Mouse (Mus musculus) left cerebral cortex, postnatal 36 days (tissue): ENCODE measurements around the gene C1ql4. TPM values are rescaled to one million over a fixed set of nuclear protein-coding genes. Genes with fewer than 3 reads are reported as not detected.

ENCODE experiments used
- DNase-seq, 2 experiments: peaks; one replicate each; pipeline ENCODE4 v3.0.0; 2021 to 2022; ENCODE audit warnings: low spot score in 2 of 2, mixed read lengths in 1 of 2
- intact Hi-C: fragments of 180-260 bp; cut with DNase I; formaldehyde crosslinking; loops from one replicate; pipeline ENCODE4 v1.15.1; 2025
- total RNA-seq, 2 experiments: library from RNA; stranded (reverse); gene quantifications; 2 replicates each; pipeline ENCODE4 v1.2.3; 2021

The C1ql4 gene
- total RNA-seq, 2 experiments from 2014 or later = not detected

- intact Hi-C loops = no loop called here
- DNase-seq = no peak
Measured at GRCm38 (mm10) chr15:99099984-99100383, 12.4 kb upstream of the C1ql4 start.

GRCm38 (mm10) chr15:99099139-99099556 is 11.5 kb upstream of the C1ql4 start:
- DNase-seq = no peak
- intact Hi-C loops = no loop called here

- intact Hi-C loops = no loop called here
- no peak for DNase-seq
Measured at GRCm38 (mm10) chr15:99098493-99098861, 10.9 kb upstream of the C1ql4 start.

- intact Hi-C loops = no loop called here
- DNase-seq = no peak
Measured at GRCm38 (mm10) chr15:99097840-99098492, 10.3 kb upstream of the C1ql4 start.

- DNase-seq = no peak
- intact Hi-C loops = no loop called here
Measured at GRCm38 (mm10) chr15:99096831-99097500, 9.3 kb upstream of the C1ql4 start.

- intact Hi-C loops = no loop called here
- no peak for DNase-seq
Measured at GRCm38 (mm10) chr15:99096061-99096793, 8.6 kb upstream of the C1ql4 start.

GRCm38 (mm10) chr15:99095356-99095755 is 7.7 kb upstream of the C1ql4 start:
- intact Hi-C loops = no loop called here
- no peak for DNase-seq

GRCm38 (mm10) chr15:99094631-99095270 is 7.1 kb upstream of the C1ql4 start:
- DNase-seq = no peak
- intact Hi-C loops = no loop called here

- intact Hi-C loops = no loop called here
Measured at GRCm38 (mm10) chr15:99093291-99094258, 6.0 kb upstream of the C1ql4 start.

GRCm38 (mm10) chr15:99092870-99093269 is 5.3 kb upstream of the C1ql4 start, which contains the start of gene Dnajc22:
Gene Dnajc22 (plus strand): TSS chr15:99093170.
- intact Hi-C loops = no loop called here

More at GRCm38 (mm10) chr15:99093291-99094258, 6.0 kb upstream of the C1ql4 start:
- peak in 1 of 2 experiments; percentile 18 for DNase-seq

GRCm38 (mm10) chr15:99089069-99089468 is 1.5 kb upstream of the C1ql4 start:
- DNase-seq = no peak
- intact Hi-C loops = loop anchor here (5.0 to 10.0 kb wide), 2 partner anchors 42 to 176 kb away; no protein-coding TSS in a partner anchor

More at GRCm38 (mm10) chr15:99092870-99093269, 5.3 kb upstream of the C1ql4 start, which contains the start of gene Dnajc22:
- no peak for DNase-seq

GRCm38 (mm10) chr15:99088292-99088691 is 675 bp upstream of the C1ql4 start:
- intact Hi-C loops = loop anchor here (5.0 to 10.0 kb wide), 2 partner anchors 41 to 177 kb away; no protein-coding TSS in a partner anchor
- peak; percentile 37 to 39 for DNase-seq

GRCm38 (mm10) chr15:99085997-99086396 is 1.6 kb downstream of the C1ql4 start:
- intact Hi-C loops = loop anchor here (5.0 to 10.0 kb wide), 2 partner anchors 39 to 179 kb away; no protein-coding TSS in a partner anchor
- no peak for DNase-seq

GRCm38 (mm10) chr15:99084618-99085017 is 3.0 kb downstream of the C1ql4 start:
- DNase-seq = no peak
- intact Hi-C loops = loop anchor here (5.0 to 10.0 kb wide), 3 partner anchors 37 to 180 kb away; no protein-coding TSS in a partner anchor

GRCm38 (mm10) chr15:99083867-99084557 is 3.6 kb downstream of the C1ql4 start:
- intact Hi-C loops = loop anchor here (5.0 to 10.0 kb wide), 2 partner anchors 113 to 181 kb away; no protein-coding TSS in a partner anchor
- no peak for DNase-seq

GRCm38 (mm10) chr15:99083258-99083657 is 4.4 kb downstream of the C1ql4 start:
- peak in 1 of 2 experiments; percentile 32 for DNase-seq
- intact Hi-C loops = loop anchor here (5.0 to 10.0 kb wide), 2 partner anchors 114 to 182 kb away; no protein-coding TSS in a partner anchor

GRCm38 (mm10) chr15:99082840-99083239 is 4.8 kb downstream of the C1ql4 start:
- intact Hi-C loops = loop anchor here (5.0 to 10.0 kb wide), 2 partner anchors 114 to 182 kb away; no protein-coding TSS in a partner anchor
- DNase-seq = no peak

- DNase-seq = no peak
- intact Hi-C loops = loop anchor here (5.0 to 10.0 kb wide), 2 partner anchors 115 to 182 kb away; no protein-coding TSS in a partner anchor
Measured at GRCm38 (mm10) chr15:99082322-99082721, 5.3 kb downstream of the C1ql4 start.
